Mouse (Mus musculus) CH12.LX (cell line): Measurements from ENCODE around the gene Fat3. TPM values are rescaled to one million over a fixed set of nuclear protein-coding genes. Genes with fewer than 3 reads are reported as not detected.

Experiments
- DNase-seq: peaks from one replicate; pipeline ENCODE4 v3.0.0-alpha.2; 2013; ENCODE audit errors: extremely low read depth
- H3K27ac ChIP-seq: 2 replicates; pipeline ENCODE4 v1.5.1; 2012; ENCODE audit warnings: low read depth, mild to moderate bottlenecking, control low read depth, moderate library complexity; ENCODE audit not compliant: insufficient read depth
- H3K27me3 ChIP-seq: replicated peaks from 2 replicates; pipeline ENCODE3; 2012; ENCODE audit warnings: inconsistent platforms
- H3K36me3 ChIP-seq, 2 experiments: replicated peaks in 1 of 2; 2 replicates each; pipeline versions ENCODE3 to v1.6.1; 2012; ENCODE audit warnings: inconsistent platforms in 1 of 2, low read length in 1 of 2, mild to moderate bottlenecking in 1 of 2, mixed read lengths in 1 of 2, moderate library complexity in 1 of 2; ENCODE audit not compliant: control insufficient read depth in 1 of 2, insufficient read depth in 1 of 2
- H3K4me1 ChIP-seq, 2 experiments: 2 replicates each; pipeline ENCODE4 v1.6.1; 2012; ENCODE audit warnings: inconsistent platforms in 1 of 2, moderate library complexity in 1 of 2; ENCODE audit not compliant: insufficient read depth in 2 of 2, control insufficient read depth in 1 of 2
- H3K4me2 ChIP-seq: 2 replicates; pipeline ENCODE4 v1.6.1; 2012; ENCODE audit warnings: low read depth, mild to moderate bottlenecking, control low read depth; ENCODE audit not compliant: poor library complexity, insufficient read depth, severe bottlenecking
- H3K4me3 ChIP-seq, 3 experiments: fragments of 150-350 bp in 1 of 3; sonication (generic) in 1 of 3; replicated peaks in 1 of 3; 2 replicates each; pipeline versions ENCODE3 to v1.5.1; 2011 to 2012; ENCODE audit warnings: low read depth in 2 of 3, low read length in 2 of 3, mild to moderate bottlenecking in 2 of 3, moderate library complexity in 2 of 3, control low read depth in 1 of 3, improper control_type of control experiment in 1 of 3, inconsistent platforms in 1 of 3, mixed read lengths in 1 of 3; ENCODE audit not compliant: poor library complexity in 1 of 3
- H3K79me2 ChIP-seq: replicated peaks from 2 replicates; pipeline ENCODE4 v1.6.1; 2012; ENCODE audit warnings: mild to moderate bottlenecking, moderate library complexity; ENCODE audit not compliant: control insufficient read depth, poor library complexity, insufficient read depth, severe bottlenecking; ENCODE audit errors: extremely low read depth
- H3K9ac ChIP-seq: 2 replicates; pipeline ENCODE4 v1.6.1; 2012; ENCODE audit warnings: low read depth, mild to moderate bottlenecking, control low read depth, moderate library complexity; ENCODE audit not compliant: insufficient read depth
- H3K9me3 ChIP-seq: replicated peaks from 2 replicates; pipeline ENCODE3; 2012; ENCODE audit warnings: low read length, inconsistent platforms, mixed read lengths
- BHLHE40 ChIP-seq: IDR thresholded peaks from 2 replicates; pipeline ENCODE4 v1.6.1; 2011; ENCODE audit warnings: mild to moderate bottlenecking, low read depth, low read length, improper control_type of control experiment
- CHD1 ChIP-seq: IDR thresholded peaks from 2 replicates; pipeline ENCODE4 v1.6.1; 2012; ENCODE audit warnings: low read depth, low read length, improper control_type of control experiment, inconsistent platforms
- E2F4 ChIP-seq: IDR thresholded peaks from 2 replicates; pipeline ENCODE4 v1.6.1; 2011; ENCODE audit warnings: low read depth, low read length, improper control_type of control experiment; ENCODE audit not compliant: insufficient replicate concordance
- ETS1 ChIP-seq: conservative IDR thresholded peaks from 2 replicates; pipeline ENCODE4 v1.6.1; 2012; ENCODE audit warnings: low read depth, mild to moderate bottlenecking, inconsistent platforms, low read length, improper control_type of control experiment, moderate library complexity
- GABPA ChIP-seq: IDR thresholded peaks from 2 replicates; pipeline ENCODE4 v1.6.1; 2012; ENCODE audit warnings: low read depth, low read length, improper control_type of control experiment, inconsistent platforms; ENCODE audit not compliant: insufficient replicate concordance
- HCFC1 ChIP-seq: IDR thresholded peaks from 2 replicates; pipeline ENCODE4 v1.6.1; 2012; ENCODE audit warnings: low read depth, mild to moderate bottlenecking, inconsistent platforms, low read length, improper control_type of control experiment
- IRF4 ChIP-seq: IDR thresholded peaks from 2 replicates; pipeline ENCODE4 v1.6.1; 2014; ENCODE audit warnings: low read depth, mild to moderate bottlenecking, inconsistent platforms, low read length, improper control_type of control experiment
- JUN ChIP-seq: IDR thresholded peaks from 2 replicates; pipeline ENCODE4 v1.6.1; 2011; ENCODE audit warnings: low read depth, mild to moderate bottlenecking, low read length, improper control_type of control experiment, moderate library complexity; ENCODE audit not compliant: insufficient read depth
- JUND ChIP-seq: conservative IDR thresholded peaks from 2 replicates; pipeline ENCODE4 v1.6.1; 2011; ENCODE audit warnings: low read depth, low read length, improper control_type of control experiment
- KAT2A ChIP-seq: IDR thresholded peaks from 2 replicates; pipeline ENCODE4 v1.6.1; 2012; ENCODE audit warnings: low read length, improper control_type of control experiment, inconsistent platforms; ENCODE audit not compliant: insufficient replicate concordance
- MAFK ChIP-seq: IDR thresholded peaks from 2 replicates; pipeline ENCODE4 v1.6.1; 2011; ENCODE audit warnings: low read length, improper control_type of control experiment; ENCODE audit not compliant: insufficient replicate concordance
- MAX ChIP-seq: IDR thresholded peaks from 2 replicates; pipeline ENCODE4 v1.6.1; 2011; ENCODE audit warnings: low read length, improper control_type of control experiment
- MYC ChIP-seq: IDR thresholded peaks from 2 replicates; pipeline ENCODE4 v1.6.1; 2011; ENCODE audit warnings: low read depth, mild to moderate bottlenecking, improper control_type of control experiment, low read length
- PAX5 ChIP-seq: IDR thresholded peaks from 2 replicates; pipeline ENCODE4 v1.6.1; 2012; ENCODE audit warnings: low read length, inconsistent platforms, mixed read lengths
- POLR2A ChIP-seq: IDR thresholded peaks from 2 replicates; pipeline ENCODE4 v1.6.1; 2011; ENCODE audit warnings: low read depth, mild to moderate bottlenecking, improper control_type of control experiment, low read length
- RAD21 ChIP-seq: IDR thresholded peaks from 2 replicates; pipeline ENCODE4 v1.6.1; 2011; ENCODE audit warnings: low read depth, mild to moderate bottlenecking, low read length, improper control_type of control experiment, moderate library complexity
- RCOR1 ChIP-seq: conservative IDR thresholded peaks from 2 replicates; pipeline ENCODE4 v1.6.1; 2012; ENCODE audit warnings: low read depth, mild to moderate bottlenecking, inconsistent platforms, low read length, improper control_type of control experiment
- SIN3A ChIP-seq: IDR thresholded peaks from 2 replicates; pipeline ENCODE4 v1.6.1; 2012; ENCODE audit warnings: low read length, improper control_type of control experiment, inconsistent platforms
- SMC3 ChIP-seq: IDR thresholded peaks from 2 replicates; pipeline ENCODE4 v1.6.1; 2011; ENCODE audit warnings: low read depth, low read length, improper control_type of control experiment
- TCF12 ChIP-seq: IDR thresholded peaks from 2 replicates; pipeline ENCODE4 v1.6.1; 2014; ENCODE audit warnings: low read depth, mild to moderate bottlenecking, inconsistent platforms, low read length, improper control_type of control experiment
- UBTF ChIP-seq: IDR thresholded peaks from 2 replicates; pipeline ENCODE4 v1.6.1; 2012; ENCODE audit warnings: low read depth, mild to moderate bottlenecking, inconsistent platforms, low read length, improper control_type of control experiment, moderate library complexity
- USF1 ChIP-seq: IDR thresholded peaks from 2 replicates; pipeline ENCODE4 v1.6.1; 2014; ENCODE audit warnings: low read depth, mild to moderate bottlenecking, inconsistent platforms, low read length, improper control_type of control experiment
- ZC3H11A ChIP-seq: IDR thresholded peaks from 2 replicates; pipeline ENCODE4 v1.6.1; 2012; ENCODE audit warnings: low read depth, mild to moderate bottlenecking, inconsistent platforms, low read length, improper control_type of control experiment
- ZKSCAN1 ChIP-seq: IDR thresholded peaks from 2 replicates; pipeline ENCODE4 v1.6.1; 2012; ENCODE audit warnings: low read depth, inconsistent platforms, low read length, improper control_type of control experiment, borderline replicate concordance
- ZMIZ1 ChIP-seq: IDR thresholded peaks from 2 replicates; pipeline ENCODE4 v1.6.1; 2012; ENCODE audit warnings: low read depth, mild to moderate bottlenecking, inconsistent platforms, low read length, improper control_type of control experiment
- ZNF384 ChIP-seq: IDR thresholded peaks from 2 replicates; pipeline ENCODE4 v1.6.1; 2012; ENCODE audit warnings: low read depth, low read length, improper control_type of control experiment, inconsistent platforms
- dilution Hi-C: fragments of 300-500 bp; cut with MboI; formaldehyde crosslinking; loops from 2 replicates; pipeline ENCODE4 v1.14.3; 2020; ENCODE audit warnings: low sequenced_read_pairs; ENCODE audit not compliant: extremely low pct_unique_long_range_greater_than_20kb, extremely low pct_ligation_motif_present
- in situ Hi-C: fragments of 300-500 bp; cut with MboI; formaldehyde crosslinking; loops from 3 replicates; pipeline ENCODE4 v1.14.3; 2019; ENCODE audit warnings: low sequenced_read_pairs, low pct_ligation_motif_present, low pct_unique_long_range_greater_than_20kb, mixed read lengths
- polyA plus RNA-seq: library from polyadenylated mRNA; unstranded; fragments of >175 nt; gene quantifications from 2 replicates; pipeline ENCODE4 v1.2.1, GENCODE M21; 2012; ENCODE audit warnings: low read depth; ENCODE audit not compliant: insufficient read length
- total RNA-seq, 2 experiments: library from RNA; depleted of rRNA; stranded (reverse); fragments of 300-350 nt in 1 of 2; fragments of >200 nt in 1 of 2; gene quantifications; 2 replicates each; pipeline ENCODE4 v1.2.3; 2012 to 2014

The Fat3 gene
- total and polyA plus RNA-seq, 3 experiments, result 0.03 to 0.07 TPM; not detected in 1

DNA sequence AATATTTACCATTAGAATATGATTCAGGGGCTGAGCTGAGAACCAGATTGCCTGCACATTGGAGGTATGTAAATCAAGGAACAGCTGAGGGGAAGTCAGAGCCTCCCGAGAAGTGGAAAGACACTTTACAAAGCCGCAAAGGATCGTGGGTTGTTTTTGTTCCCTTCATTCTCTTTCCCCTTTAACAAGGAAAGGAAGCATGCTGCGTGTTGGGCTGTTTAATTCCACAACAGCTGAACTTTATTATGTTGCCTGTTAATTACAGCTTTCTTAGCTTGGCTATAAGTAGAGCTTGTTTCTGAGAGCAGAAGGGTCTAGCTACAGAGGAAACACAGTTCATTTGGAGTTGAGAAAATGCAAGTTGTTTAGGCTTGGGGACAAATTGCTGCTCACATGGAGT, 475.0 kb downstream of the Fat3 start:
- Histone ChIP-seq H3K9me3 (no peaks in the 10 kb centered on the region), H3K27me3 (no peaks in the 10 kb centered on the region), H3K36me3 (no peaks in the 10 kb centered on the region), H3K4me3 (no peak overlapping the region), H3K4me2 (no peak overlapping the region), H3K27ac (no peak overlapping the region), H3K4me1 (peaks cover 0 to 10% of the 10 kb centered on the region in 2 experiments; a peak in 2 of 4 replicates), H3K79me2 (no peaks in the 10 kb centered on the region), H3K9ac (no peak overlapping the region)
- dilution Hi-C loops, result no loop called here
- peak; percentile 8 for DNase-seq
- in situ Hi-C loops, result no loop called here
- TF ChIP-seq MAX (no peak), CHD1 (no peak), BHLHE40 (no peak), RCOR1 (no peak), POLR2A (no peak), JUN (no peak), E2F4 (no peak), ZKSCAN1 (no peak), KAT2A (no peak), ZC3H11A (no peak), HCFC1 (no peak), USF1 (no peak)

DNA sequence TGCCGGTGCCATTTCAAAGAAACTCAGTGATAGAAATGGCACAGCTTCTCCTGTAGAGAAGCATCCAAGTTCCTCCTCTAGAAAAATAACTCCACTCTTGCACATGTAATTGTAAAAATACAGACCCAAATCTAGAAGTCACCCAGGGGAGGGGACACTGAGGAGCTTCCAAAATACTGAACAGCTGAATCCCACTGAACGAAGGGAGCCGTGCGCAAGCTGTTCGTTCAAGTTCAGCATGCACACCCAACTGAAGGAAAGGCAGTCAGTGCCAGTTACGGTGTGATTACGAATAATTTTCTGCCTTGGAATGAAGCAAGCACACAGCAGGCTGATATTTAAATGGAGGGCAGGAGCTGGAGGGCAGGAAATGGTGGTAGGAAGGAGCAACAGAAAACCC, 476.4 kb downstream of the Fat3 start:
- Histone ChIP-seq H3K4me2 (no peak overlapping the region), H3K36me3 (no peaks in the 10 kb centered on the region), H3K79me2 (no peaks in the 10 kb centered on the region), H3K4me3 (no peak overlapping the region), H3K4me1 (peaks cover 0 to 10% of the 10 kb centered on the region in 2 experiments; a peak in 2 of 4 replicates), H3K9me3 (no peaks in the 10 kb centered on the region), H3K9ac (no peak overlapping the region), H3K27ac (no peak overlapping the region), H3K27me3 (no peaks in the 10 kb centered on the region)
- TF ChIP-seq SIN3A, result no peak
- no peak for TF ChIP-seq ZMIZ1
- no peak for TF ChIP-seq MYC
- TF ChIP-seq TCF12, result no peak
- no peak for TF ChIP-seq JUND
- no peak for TF ChIP-seq ETS1
- no peak for TF ChIP-seq GABPA
- no peak for TF ChIP-seq IRF4
- TF ChIP-seq UBTF, result no peak
- TF ChIP-seq ZNF384, result no peak
- TF ChIP-seq CHD1, result no peak
- TF ChIP-seq ZKSCAN1, result no peak
- TF ChIP-seq PAX5, result no peak
- no peak for TF ChIP-seq RAD21
- TF ChIP-seq MAFK, result no peak
- no peak for TF ChIP-seq SMC3
- no peak for TF ChIP-seq RCOR1
- in situ Hi-C loops, result no loop called here
- dilution Hi-C loops, result no loop called here
- no peak for DNase-seq
